Mouse (Mus musculus): ENCODE results near the gene Bak1. TPM values are rescaled to one million over a fixed set of nuclear protein-coding genes. Genes with fewer than 3 reads are reported as not detected.

Bak1 gene
- total RNA-seq, 2 experiments from 2014 or later, result 12.7 to 14.3 TPM

DNA sequence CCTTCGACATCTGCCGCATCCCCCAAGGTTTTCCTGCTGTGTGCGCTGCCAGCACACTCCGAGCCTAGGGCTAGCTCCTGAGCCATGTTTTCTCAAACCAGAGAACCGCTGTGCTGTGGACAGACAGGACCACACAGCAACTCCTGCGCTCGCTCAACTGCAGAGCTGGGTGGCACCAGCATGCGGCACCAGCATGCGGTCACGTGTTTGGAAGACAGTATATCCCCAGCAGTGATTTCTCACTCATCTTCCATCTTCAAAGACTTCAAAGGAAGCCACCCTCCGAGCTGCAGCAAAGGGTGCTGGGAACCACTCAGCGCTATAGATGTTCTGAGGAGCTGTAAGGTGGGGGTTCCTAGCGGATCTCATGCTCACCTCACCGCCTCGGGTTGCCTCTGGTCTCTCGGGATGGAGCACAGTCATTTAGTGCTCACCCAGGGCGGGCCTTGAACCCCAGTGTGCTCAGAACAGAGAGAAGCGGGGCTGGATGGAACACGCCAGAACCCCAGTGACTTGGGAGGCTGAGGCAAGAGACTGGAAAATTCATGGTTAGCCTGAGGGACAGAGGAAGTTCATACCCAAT lies 23.8 kb downstream of the Bak1 start:
- H3K27ac ChIP-seq, result peak overlapping the region; percentile 28; the same call in 1 of the 2 replicates
- no peak overlapping the region for H3K4me3 ChIP-seq
- DNase-seq (ENCODE audit: low spot score in 2 of 2), result no peak
- TF ChIP-seq CTCF (conservative IDR thresholded peaks at IDR 0.05), result no peak

DNA sequence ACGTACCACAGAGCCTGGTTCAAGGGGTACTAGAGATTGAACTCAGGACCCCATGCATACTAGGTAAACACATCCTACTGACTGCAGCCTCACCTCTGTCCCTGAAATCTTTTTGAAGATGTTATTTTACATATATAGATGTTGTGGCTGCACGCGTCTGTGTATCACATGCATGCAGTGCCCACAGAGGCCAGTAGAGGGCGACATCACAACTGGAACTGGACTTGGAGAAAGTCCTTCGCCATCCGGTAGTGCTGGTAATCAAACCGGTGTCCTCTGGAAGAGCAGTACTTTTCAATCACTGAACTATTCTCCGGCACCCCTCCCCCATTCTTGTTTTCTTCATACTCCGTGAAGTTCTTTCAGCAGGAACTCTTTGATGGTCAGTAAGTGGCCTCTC lies 24.4 kb downstream of the Bak1 start:
- no peak overlapping the region for H3K27ac ChIP-seq
- DNase-seq (ENCODE audit: low spot score in 2 of 2), result peak in 1 of 2 experiments; percentile 58
- TF ChIP-seq CTCF (conservative IDR thresholded peaks at IDR 0.05), result peak; percentile 87
- no peak overlapping the region for H3K4me3 ChIP-seq

DNA sequence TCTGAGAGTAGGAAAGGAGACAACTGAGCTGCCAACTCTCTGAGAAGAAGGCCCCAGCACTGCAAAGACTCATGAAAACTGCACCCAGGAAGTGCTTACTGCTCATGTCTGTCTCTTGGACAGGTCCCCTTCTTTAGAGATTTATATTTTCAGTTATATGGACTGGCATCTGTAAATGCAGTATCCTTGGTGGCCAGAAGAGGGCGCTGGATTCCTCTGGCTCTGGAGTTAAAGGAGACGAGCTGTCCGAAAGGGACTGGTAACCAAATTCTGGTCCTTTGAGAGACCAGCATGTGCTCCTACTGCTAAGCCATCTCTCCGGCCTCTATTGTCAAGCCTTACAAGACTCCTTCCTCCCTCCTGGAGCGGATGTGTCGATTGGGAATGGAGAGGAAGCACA lies 26.9 kb downstream of the Bak1 start:
- peak; percentile 71 for TF ChIP-seq CTCF (conservative IDR thresholded peaks at IDR 0.05)
- H3K4me3 ChIP-seq, result no peak overlapping the region
- no peak overlapping the region for H3K27ac ChIP-seq
- no peak for DNase-seq (ENCODE audit: low spot score in 2 of 2)

DNA sequence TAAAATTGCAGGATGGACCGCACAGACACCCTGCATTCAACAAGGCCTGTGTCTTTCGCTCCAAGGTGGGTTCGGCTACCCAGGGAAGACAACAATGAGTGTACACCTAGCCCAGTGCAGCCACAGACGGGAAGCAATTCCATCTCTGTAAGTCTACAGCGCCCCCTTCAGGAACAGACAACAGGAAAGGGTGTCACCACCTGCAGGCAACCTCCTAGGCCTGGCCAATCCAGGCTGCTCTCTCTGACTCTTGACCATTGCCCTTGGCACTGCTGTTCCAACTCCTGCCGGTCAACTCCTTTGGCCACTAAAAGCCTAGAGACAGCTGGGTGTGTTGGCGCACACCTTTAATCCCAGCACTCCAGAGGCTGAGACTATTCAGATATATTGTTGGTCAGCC lies 27.7 kb downstream of the Bak1 start:
- DNase-seq (ENCODE audit: low spot score in 2 of 2), result no peak
- Histone ChIP-seq H3K27ac (no peak overlapping the region), H3K4me3 (no peak overlapping the region)
- peak; percentile 48 for TF ChIP-seq CTCF (conservative IDR thresholded peaks at IDR 0.05)

DNA sequence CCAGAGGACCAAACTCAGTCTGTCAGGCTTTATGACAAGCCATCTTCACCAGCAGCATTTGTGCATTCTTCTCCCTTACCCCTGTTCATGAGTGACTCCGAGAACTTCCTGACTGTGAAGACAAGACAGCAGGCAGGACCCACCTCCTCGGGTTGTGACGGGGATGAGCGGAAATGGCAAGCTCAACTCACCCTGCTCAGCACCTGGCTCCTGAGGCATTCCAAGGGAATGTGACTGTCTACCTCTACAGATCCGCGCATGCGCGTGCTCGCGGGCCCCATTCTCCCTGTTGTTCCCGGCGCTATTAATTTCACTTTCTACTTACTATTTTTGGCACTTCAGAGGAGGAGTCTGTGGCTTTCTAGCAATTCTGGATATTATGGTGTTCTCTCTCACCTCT lies 28.8 kb downstream of the Bak1 start:
- 0 out of 2 replicates have a peak overlapping the region, but pooled peaks have one; percentile 3 for H3K4me3 ChIP-seq
- peak in 1 of 2 experiments; percentile 31 for DNase-seq (ENCODE audit: low spot score in 2 of 2)
- H3K27ac ChIP-seq, result no peak overlapping the region
- no peak for TF ChIP-seq CTCF (conservative IDR thresholded peaks at IDR 0.05)

GRCm38 (mm10) chr17:26998283-26998682 lies 30.5 kb downstream of the Bak1 start:
- DNase-seq (ENCODE audit: low spot score in 2 of 2), result no peak
- H3K4me3 ChIP-seq, result no peak overlapping the region
- H3K27ac ChIP-seq, result no peak overlapping the region
- no peak for TF ChIP-seq CTCF (conservative IDR thresholded peaks at IDR 0.05)

DNA sequence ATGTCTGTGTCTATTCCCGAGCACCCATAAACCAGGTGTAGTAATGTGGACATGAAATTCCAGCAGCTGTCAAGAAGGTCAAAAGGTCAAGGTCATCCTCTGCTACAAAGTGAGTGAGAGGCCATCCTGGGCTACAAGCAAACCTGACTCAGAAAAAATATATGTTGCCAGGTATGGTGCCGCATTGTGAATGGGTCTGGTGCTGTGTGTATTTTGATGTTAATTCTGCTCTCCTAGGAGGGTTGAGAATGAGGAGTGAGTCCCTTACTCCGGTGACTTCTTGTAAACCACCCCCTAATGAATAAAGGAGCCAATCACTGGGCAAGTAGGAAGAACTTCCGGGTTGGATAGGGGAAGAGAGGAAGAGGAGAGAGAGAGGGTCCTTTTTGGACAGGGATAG lies 31.1 kb downstream of the Bak1 start:
- no peak for DNase-seq (ENCODE audit: low spot score in 2 of 2)
- Histone ChIP-seq H3K27ac (no peak overlapping the region), H3K4me3 (no peak overlapping the region)
- TF ChIP-seq CTCF (conservative IDR thresholded peaks at IDR 0.05), result no peak

DNA sequence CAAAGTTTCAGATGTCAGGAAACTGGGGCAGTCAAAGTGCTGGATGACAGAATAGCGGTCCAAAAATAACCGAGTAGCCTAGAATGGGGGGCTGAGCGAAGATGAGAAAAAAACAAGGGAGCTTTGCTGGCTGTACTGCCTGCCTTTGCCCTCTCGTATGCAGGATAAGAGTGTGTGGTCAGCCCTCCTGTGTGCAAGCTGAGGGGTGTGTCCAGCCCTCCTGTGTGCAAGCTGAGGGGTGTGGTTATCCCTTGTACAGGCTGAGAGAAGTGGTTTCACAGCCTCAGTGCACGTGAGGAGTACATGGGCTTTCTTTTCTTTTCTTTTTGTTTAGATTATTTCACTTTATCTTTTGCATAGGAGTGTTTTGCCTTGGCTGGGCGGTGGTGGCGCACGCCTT lies 33.2 kb downstream of the Bak1 start:
- Histone ChIP-seq H3K27ac (no peak overlapping the region), H3K4me3 (no peak overlapping the region)
- no peak for TF ChIP-seq CTCF (conservative IDR thresholded peaks at IDR 0.05)
- DNase-seq (ENCODE audit: low spot score in 2 of 2), result no peak

GRCm38 (mm10) chr17:26995006-26995405 lies 33.8 kb downstream of the Bak1 start:
- Histone ChIP-seq H3K27ac (no peak overlapping the region), H3K4me3 (no peak overlapping the region)
- no peak for TF ChIP-seq CTCF (conservative IDR thresholded peaks at IDR 0.05)
- no peak for DNase-seq (ENCODE audit: low spot score in 2 of 2)

DNA sequence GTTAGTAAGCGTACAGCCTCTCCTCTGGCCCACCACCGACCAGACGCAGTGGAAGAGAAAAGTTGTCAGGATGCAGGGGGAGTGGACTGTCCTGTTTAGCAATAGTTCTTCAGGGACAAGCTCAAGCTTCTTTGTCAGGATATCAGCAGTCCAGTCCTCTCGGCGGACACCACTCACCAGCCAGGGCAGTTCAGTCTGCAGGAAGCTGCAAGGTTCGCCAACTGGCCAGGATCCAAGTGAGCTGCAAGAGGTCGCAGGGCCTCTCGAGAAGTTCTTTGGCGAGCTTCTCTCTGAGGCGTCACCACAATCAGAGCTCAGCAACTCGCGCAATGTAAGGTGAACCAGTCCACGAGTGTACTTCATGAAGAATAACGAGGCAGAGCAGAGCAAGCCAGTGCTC lies 34.4 kb downstream of the Bak1 start:
- Histone ChIP-seq H3K4me3 (no peak overlapping the region), H3K27ac (no peak overlapping the region)
- no peak for TF ChIP-seq CTCF (conservative IDR thresholded peaks at IDR 0.05)
- no peak for DNase-seq (ENCODE audit: low spot score in 2 of 2)

DNA sequence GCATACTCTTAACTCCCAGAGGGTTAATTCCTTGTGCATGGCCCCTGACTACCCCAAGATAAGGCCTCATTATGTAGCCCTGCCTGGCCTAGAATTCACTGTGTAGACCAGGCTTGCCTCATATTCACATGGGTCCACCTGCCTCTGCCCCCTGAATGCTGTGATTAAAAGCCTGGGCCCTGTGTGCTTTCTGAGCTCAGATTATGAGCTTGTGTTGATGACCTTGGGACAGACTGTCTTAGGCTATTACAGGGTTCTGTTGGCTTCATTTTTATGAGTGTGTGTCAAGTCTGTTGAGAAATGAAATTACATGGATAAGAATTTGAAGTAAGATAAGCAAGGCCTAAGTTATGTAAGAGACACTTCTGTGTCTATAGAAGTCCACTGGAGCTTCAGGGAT lies 38.3 kb downstream of the Bak1 start:
- H3K27ac ChIP-seq, result no peak overlapping the region
- no peak for TF ChIP-seq CTCF (conservative IDR thresholded peaks at IDR 0.05)

GRCm38 (mm10) chr17:26985503-26986179 lies 43.2 kb downstream of the Bak1 start:
- H3K4me3 ChIP-seq, result no peak overlapping the region
- H3K27ac ChIP-seq, result no peak overlapping the region
- no peak for TF ChIP-seq CTCF (conservative IDR thresholded peaks at IDR 0.05)
- no peak for DNase-seq (ENCODE audit: low spot score in 2 of 2)

More for the DNA sequence above, 38.3 kb downstream of the Bak1 start:
- no peak for DNase-seq (ENCODE audit: low spot score in 2 of 2)
- H3K4me3 ChIP-seq, result no peak overlapping the region

- no peak for TF ChIP-seq CTCF (conservative IDR thresholded peaks at IDR 0.05)
- no peak overlapping the region for H3K27ac ChIP-seq
- no peak for DNase-seq (ENCODE audit: low spot score in 2 of 2)
- no peak overlapping the region for H3K4me3 ChIP-seq
Measured at GRCm38 (mm10) chr17:26983382-26983781, 45.4 kb downstream of the Bak1 start.

DNA sequence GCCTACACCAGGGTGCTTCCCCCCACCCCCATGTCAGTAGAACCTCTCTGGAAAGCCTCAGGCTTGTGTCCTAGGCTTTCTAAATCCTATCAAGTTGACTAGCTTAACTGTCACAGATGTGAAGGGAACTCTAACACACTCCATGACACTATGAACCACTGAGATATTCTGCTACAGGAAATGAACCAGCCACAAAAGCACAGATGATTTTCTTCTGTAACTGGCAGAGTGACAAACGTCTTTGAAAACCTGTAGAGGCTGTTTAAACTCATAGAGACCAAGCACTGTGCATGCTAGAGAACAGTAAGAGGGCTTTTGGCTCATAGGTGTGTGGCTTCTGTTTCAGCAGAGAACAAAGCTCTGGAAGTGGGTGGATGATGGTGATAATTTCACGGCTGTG lies 47.8 kb downstream of the Bak1 start:
- Histone ChIP-seq H3K4me3 (no peak overlapping the region), H3K27ac (peak overlapping the region; percentile 83)
- TF ChIP-seq CTCF (conservative IDR thresholded peaks at IDR 0.05), result no peak
- DNase-seq (ENCODE audit: low spot score in 2 of 2), result no peak
